Mouse (Mus musculus): Measurements from ENCODE around the gene Cadm2. TPM values are rescaled to one million over a fixed set of nuclear protein-coding genes. Genes with fewer than 3 reads are reported as not detected.

The Cadm2 gene
- total RNA-seq (2022): 1 to 10 TPM in 1 of 4 experiments, under 1 TPM in 3; 0.34 to 2.5 (median 0.66) TPM

DNA sequence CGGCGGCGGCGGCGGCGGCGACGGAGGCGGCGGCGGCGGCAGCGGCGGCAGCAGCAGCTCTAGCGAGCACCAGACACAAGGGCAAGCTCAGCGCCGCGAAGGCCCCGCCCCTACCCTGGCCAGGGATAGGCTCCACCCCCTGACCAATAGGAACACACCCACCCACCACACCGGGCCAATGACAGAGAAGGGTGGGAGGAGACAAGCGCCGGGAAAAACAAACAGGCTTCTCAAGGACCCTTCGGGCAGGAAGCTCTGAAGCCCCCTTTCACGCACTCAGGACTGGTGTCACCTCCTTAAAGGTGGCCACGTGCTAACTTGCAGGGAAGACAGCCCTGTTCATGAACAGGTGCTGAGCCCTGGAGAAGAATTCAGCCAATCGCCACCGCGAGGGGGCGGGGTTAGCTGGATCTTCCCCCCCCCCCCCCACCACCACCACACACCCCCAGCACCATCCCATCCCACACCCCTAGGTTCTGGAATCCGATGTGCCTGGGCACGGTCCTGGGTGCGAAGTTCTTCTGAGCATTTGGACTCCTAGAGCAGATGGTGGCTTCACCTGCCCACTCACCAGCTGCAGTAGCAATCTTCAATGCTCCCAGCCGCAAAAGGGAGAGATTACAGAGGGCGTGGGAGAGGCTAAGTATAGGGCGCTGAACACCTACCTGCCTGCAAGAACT, at the start of gene Cadm2:
Gene Cadm2 (minus strand): TSS at position 83 of the 680 bp plus-strand sequence.
- DNase-seq (ENCODE audit: low spot score): peak; percentile 58

GRCm38 (mm10) chr16:67646930-67647329, 26.2 kb upstream of the Cadm2 start:
- no peak for DNase-seq (ENCODE audit: low spot score)

- DNase-seq (ENCODE audit: low spot score): no peak
These were observed 22.9 kb upstream of the Cadm2 start for GRCm38 (mm10) chr16:67643651-67644050.

DNA sequence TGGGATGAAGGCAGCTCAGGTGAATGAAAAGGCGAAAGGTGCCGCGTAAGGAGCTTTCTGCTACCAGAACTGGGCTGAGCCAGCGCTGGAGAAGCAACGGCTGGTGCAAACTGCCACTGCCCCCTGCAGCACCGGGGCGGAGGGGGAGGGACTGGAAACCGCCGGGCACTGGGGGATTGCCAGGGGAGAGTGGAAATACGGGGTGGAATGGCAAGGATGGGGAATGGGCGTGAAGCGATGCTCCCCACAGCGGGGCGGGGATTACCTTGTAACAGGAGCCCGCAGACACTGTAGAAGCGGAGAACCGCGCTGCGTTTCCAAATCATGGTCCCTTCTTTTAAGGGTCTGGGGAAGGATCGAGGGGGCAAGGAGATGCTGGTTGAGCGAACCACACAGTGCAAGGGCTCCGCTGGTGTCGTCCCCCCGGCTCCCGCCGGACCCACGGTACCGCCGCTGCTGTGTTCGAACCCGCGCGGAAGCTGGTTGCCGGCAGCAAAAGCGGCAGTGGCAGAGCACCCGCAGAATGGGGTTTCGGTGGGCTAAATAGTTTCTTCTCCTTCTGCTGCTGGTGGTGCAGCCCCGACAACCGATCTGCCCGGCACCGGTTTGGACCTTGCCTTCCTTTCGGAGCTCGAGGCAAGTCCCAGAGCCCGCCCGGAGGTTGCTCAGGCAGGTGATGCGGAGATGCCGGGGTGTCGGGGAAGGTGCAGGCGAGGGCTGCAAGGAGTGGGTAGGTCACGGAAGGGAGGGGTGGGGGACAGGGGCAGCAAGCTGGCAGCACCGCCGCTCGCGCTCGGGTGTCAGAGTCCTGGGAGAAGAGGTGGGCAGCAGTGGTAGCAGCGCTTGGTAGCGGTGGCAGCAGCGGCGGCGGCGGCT, 564 bp downstream of the Cadm2 start:
- no peak for DNase-seq (ENCODE audit: low spot score)

DNA sequence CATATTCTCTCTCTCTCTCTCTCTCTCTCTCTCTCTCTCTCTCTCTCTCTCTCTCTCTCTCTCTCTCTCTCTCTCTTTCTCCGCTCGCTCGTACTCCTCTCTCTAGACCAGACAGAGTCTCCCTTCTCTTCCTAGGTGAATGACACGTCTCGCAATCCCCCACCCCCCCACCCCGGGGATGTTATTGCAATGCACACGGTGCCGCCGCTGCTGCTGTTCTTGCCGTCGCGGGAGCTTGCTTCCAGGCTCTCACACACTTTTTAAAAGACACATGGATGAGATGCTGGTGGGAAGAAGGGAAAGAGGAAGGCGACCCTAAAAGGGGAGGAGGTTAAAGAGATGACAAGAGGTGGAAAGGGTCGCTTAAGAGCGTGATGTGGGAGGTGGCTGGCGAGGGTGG, 1.3 kb downstream of the Cadm2 start:
- no peak for DNase-seq (ENCODE audit: low spot score)

DNA sequence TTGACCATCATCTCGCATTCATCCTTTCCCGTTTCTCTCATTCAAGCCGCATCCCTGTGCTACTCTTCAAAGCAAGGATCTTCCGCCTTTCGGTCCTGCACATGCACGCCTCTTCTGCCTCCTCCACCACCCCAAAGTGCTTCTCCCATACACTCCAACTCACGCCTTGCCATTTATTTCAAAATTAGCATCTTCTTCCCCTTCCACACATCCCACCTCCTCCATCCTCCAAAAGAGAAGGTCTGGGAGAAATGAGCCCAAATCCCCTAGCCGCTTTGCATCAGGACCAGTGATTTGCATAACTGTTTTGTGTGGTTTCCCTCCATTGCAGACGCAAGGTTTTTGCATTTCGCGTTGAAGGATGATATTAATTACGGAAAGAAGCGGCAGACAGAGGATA, 1.9 kb downstream of the Cadm2 start:
- no peak for DNase-seq (ENCODE audit: low spot score)

- DNase-seq (ENCODE audit: low spot score): no peak
These were observed 2.9 kb downstream of the Cadm2 start for GRCm38 (mm10) chr16:67617811-67618210.

GRCm38 (mm10) chr16:67617256-67617655, 3.5 kb downstream of the Cadm2 start:
- no peak for DNase-seq (ENCODE audit: low spot score)

- no peak for DNase-seq (ENCODE audit: low spot score)
These were observed 6.8 kb downstream of the Cadm2 start for GRCm38 (mm10) chr16:67613876-67614275.

GRCm38 (mm10) chr16:67610904-67611681, 9.6 kb downstream of the Cadm2 start:
- no peak for DNase-seq (ENCODE audit: low spot score)

GRCm38 (mm10) chr16:67609116-67609515, 11.6 kb downstream of the Cadm2 start:
- no peak for DNase-seq (ENCODE audit: low spot score)

- no peak for DNase-seq (ENCODE audit: low spot score)
These were observed 12.2 kb downstream of the Cadm2 start for GRCm38 (mm10) chr16:67608499-67608898.

- DNase-seq (ENCODE audit: low spot score): no peak
These were observed 15.0 kb downstream of the Cadm2 start for GRCm38 (mm10) chr16:67605661-67606060.

- DNase-seq (ENCODE audit: low spot score): no peak
These were observed 20.7 kb downstream of the Cadm2 start for GRCm38 (mm10) chr16:67599981-67600380.

- DNase-seq (ENCODE audit: low spot score): no peak
These were observed 21.9 kb downstream of the Cadm2 start for GRCm38 (mm10) chr16:67598841-67599240.

DNA sequence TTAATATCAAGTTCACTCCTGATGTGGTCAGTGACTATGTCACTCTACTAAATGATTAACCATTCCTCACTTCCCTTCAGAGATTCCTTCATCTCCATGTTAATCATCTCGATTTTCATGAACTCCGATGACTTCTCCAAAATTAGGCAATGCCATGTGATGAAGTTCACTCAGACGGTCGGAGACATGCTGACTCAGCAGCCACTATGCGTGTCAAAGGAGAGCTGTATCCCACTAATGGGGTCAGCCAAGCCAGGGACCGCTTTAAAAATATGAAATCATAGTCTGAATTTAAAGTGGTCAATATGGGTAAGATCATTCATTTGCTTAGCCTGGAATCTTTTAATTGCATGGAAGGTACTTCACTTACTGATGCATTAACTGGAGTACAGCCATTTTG, 29.7 kb downstream of the Cadm2 start:
- DNase-seq (ENCODE audit: low spot score): no peak

- no peak for DNase-seq (ENCODE audit: low spot score)
These were observed 41.7 kb downstream of the Cadm2 start for GRCm38 (mm10) chr16:67578842-67579517.

- no peak for DNase-seq (ENCODE audit: low spot score)
These were observed 45.2 kb downstream of the Cadm2 start for GRCm38 (mm10) chr16:67575557-67575956.

- DNase-seq (ENCODE audit: low spot score): no peak
These were observed 93.7 kb downstream of the Cadm2 start for GRCm38 (mm10) chr16:67526992-67527391.

DNA sequence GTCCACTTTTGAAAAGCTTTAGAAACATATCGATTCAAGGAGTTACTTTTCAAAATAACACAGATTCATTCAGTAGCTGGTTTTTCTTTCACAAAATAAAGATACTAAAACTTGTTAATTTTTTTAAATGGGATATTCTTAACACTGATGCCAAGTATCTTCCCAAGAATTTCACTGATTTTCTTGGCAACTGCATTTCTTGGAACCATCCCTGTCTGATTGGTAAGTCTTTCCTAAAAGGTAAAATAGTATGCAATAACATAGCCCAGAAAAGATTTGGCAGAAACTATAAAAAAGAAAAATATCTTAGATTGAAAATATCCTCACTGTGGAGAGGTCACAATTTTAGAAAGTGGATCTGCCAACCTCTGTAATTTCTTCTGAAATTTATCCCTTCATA, 95.8 kb downstream of the Cadm2 start:
- DNase-seq (ENCODE audit: low spot score): no peak

- DNase-seq (ENCODE audit: low spot score): no peak
These were observed 102.4 kb downstream of the Cadm2 start for GRCm38 (mm10) chr16:67518311-67518710.

DNA sequence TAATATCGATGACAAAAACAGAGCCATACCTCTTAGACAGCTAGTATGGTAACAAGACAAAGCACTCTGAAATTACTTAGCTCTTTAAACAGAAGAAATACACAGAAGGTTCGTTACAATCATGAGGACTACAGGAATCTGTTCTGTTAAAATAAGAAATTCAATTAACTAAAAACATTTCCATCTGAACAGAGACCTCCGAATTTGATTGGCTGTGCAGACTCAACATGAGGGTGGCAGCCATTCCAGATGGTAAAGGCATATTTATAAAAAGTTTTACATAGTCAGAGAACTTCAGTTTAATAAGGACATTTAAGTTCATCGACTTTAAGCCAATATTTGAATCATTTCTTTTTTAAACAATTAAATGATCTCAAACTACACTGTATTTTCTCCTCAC, 105.2 kb downstream of the Cadm2 start:
- DNase-seq (ENCODE audit: low spot score): no peak
